Mouse (Mus musculus) hindbrain, embryonic 14.5 days (tissue): ENCODE data around the gene Comp. TPM values are rescaled to one million over a fixed set of nuclear protein-coding genes. Genes with fewer than 3 reads are reported as not detected.
A peak's percentile ranks its signal among the peaks of the same experiment; 100 is the strongest.

ENCODE experiments used
- ATAC-seq: fragments of 200-750 bp; cut with Nextera tagmentation; 2 replicates; pipeline ENCODE4 v1.8.0; 2017; ENCODE audit warnings: moderate number of reproducible peaks, mild to moderate bottlenecking, moderate TSS enrichment, moderate library complexity; ENCODE audit not compliant: low FRiP score
- DNase-seq: peaks from one replicate; pipeline ENCODE4 v3.0.0-alpha.2; 2015; ENCODE audit warnings: low spot score
- H3K27ac ChIP-seq: fragments of 300-500 bp; sonication (generic); 2 replicates; pipeline ENCODE4 v1.5.1; 2014; ENCODE audit warnings: mild to moderate bottlenecking, moderate library complexity
- H3K27me3 ChIP-seq: fragments of 300-500 bp; sonication (generic); 2 replicates; pipeline ENCODE4 v1.6.1; 2014; ENCODE audit warnings: mild to moderate bottlenecking, low read length, mixed read lengths; ENCODE audit not compliant: control insufficient read depth, insufficient read depth
- H3K36me3 ChIP-seq: fragments of 300-500 bp; sonication (generic); replicated peaks from 2 replicates; pipeline ENCODE4 v1.6.1; 2014; ENCODE audit not compliant: control insufficient read depth, insufficient read depth
- H3K4me1 ChIP-seq: fragments of 300-500 bp; sonication (generic); replicated peaks from 2 replicates; pipeline ENCODE4 v1.6.1; 2014; ENCODE audit warnings: antibody characterized with exemption, low read length, mixed read lengths; ENCODE audit not compliant: control insufficient read depth, insufficient read depth
- H3K4me2 ChIP-seq: fragments of 300-500 bp; sonication (generic); replicated peaks from 2 replicates; pipeline ENCODE4 v1.6.1; 2014; ENCODE audit warnings: mild to moderate bottlenecking, moderate library complexity
- H3K4me3 ChIP-seq: fragments of 300-500 bp; sonication (generic); replicated peaks from 2 replicates; pipeline ENCODE4 v1.5.1; 2014; ENCODE audit warnings: mild to moderate bottlenecking, low read length
- H3K9ac ChIP-seq: fragments of 300-500 bp; sonication (generic); 2 replicates; pipeline ENCODE4 v1.6.1; 2014
- H3K9me3 ChIP-seq: fragments of 300-500 bp; sonication (generic); 2 replicates; pipeline ENCODE4 v1.6.1; 2016; ENCODE audit warnings: low read length; ENCODE audit not compliant: control insufficient read depth
- WGBS: fragments of 180-500 bp; shearing (Covaris S2); extraction: QIAGEN DNeasy Blood & Tissue Kit; methylation state at CpG from one replicate; pipeline ENCODE4 v1.1.7; 2014; 5-methylcytosine and 5-hydroxymethylcytosine counted together
- polyA plus RNA-seq: library from polyadenylated mRNA; unstranded; fragments of >200 nt; fragmentation: Nextera tagmentation; extraction: Ambion mirVana; gene quantifications from 2 replicates; pipeline ENCODE4 v1.2.1, GENCODE M21; 2014

Comp gene
- polyA plus RNA-seq, 1 experiment from 2014 or later: 0.27 TPM

GRCm38 (mm10) chr8:70332070-70332877, 41.1 kb upstream of the Comp start:
- DNase-seq (peak; percentile 81), ATAC-seq (peak; percentile 76)
- H3K27ac ChIP-seq: no peak overlapping the region
- peaks cover 14% of the 10 kb centered on the region; the same call in 1 of the 2 replicates for H3K4me1 ChIP-seq
- peaks cover 96% of the 10 kb centered on the region for H3K36me3 ChIP-seq
- WGBS: 24% methylated on average over 40 of the region's 41 CpGs
- H3K4me3 ChIP-seq: no peak overlapping the region
- no peaks in the 10 kb centered on the region for H3K9me3 ChIP-seq
- no peak overlapping the region for H3K9ac ChIP-seq
- H3K4me2 ChIP-seq: no peak overlapping the region
- H3K27me3 ChIP-seq: no peaks in the 10 kb centered on the region

- no peak for DNase-seq
These were observed 40.5 kb upstream of the Comp start for GRCm38 (mm10) chr8:70332878-70333202.

GRCm38 (mm10) chr8:70338931-70339330, 34.4 kb upstream of the Comp start:
- peaks cover 98% of the 10 kb centered on the region for H3K36me3 ChIP-seq
- no peaks in the 10 kb centered on the region for H3K4me1 ChIP-seq
- WGBS: 90% methylated on average over 7 of the region's 7 CpGs
- H3K9me3 ChIP-seq: no peaks in the 10 kb centered on the region
- H3K27ac ChIP-seq: no peak overlapping the region
- ATAC-seq: no peak
- H3K4me2 ChIP-seq: no peak overlapping the region
- DNase-seq: no peak
- no peak overlapping the region for H3K4me3 ChIP-seq
- H3K27me3 ChIP-seq: no peaks in the 10 kb centered on the region
- H3K9ac ChIP-seq: no peak overlapping the region

More at GRCm38 (mm10) chr8:70332878-70333202, 40.5 kb upstream of the Comp start:
- Histone ChIP-seq H3K36me3 (peaks cover 96% of the 10 kb centered on the region), H3K4me2 (no peak overlapping the region), H3K9me3 (no peaks in the 10 kb centered on the region), H3K4me3 (no peak overlapping the region), H3K27me3 (no peaks in the 10 kb centered on the region), H3K27ac (no peak overlapping the region), H3K4me1 (peaks cover 14% of the 10 kb centered on the region; the same call in 1 of the 2 replicates), H3K9ac (no peak overlapping the region)
- ATAC-seq: 0 out of 2 replicates have a peak, but pooled peaks have one; percentile 1
- WGBS: 87% methylated on average over 6 of the region's 6 CpGs

DNA sequence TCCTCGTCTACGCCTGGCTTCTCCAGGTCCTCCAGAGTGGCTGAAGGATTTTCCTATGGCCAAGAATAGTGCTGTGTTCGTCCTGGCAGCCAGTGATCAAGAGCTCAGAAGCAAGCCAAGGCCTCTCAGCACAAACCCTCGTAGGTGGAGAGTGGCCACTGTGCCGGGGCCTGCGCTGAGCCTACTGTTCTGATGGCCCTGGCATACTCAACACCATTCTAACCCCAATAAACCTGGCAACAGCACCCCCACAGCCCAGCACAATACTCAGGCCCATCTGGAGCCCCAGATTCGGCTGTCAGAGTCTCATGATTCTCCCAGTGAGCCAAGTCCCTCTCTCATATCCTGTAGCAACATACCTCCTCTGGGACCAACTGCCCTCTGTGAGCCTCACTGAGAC, 32.7 kb upstream of the Comp start:
- ATAC-seq (no peak), DNase-seq (no peak)
- Histone ChIP-seq H3K9ac (no peak overlapping the region), H3K4me2 (no peak overlapping the region), H3K27ac (no peak overlapping the region), H3K27me3 (no peaks in the 10 kb centered on the region), H3K4me3 (no peak overlapping the region), H3K36me3 (peaks cover 81% of the 10 kb centered on the region), H3K4me1 (no peaks in the 10 kb centered on the region), H3K9me3 (no peaks in the 10 kb centered on the region)
- WGBS: 93% methylated on average over 7 of the region's 7 CpGs

- ATAC-seq: no peak
- no peak overlapping the region for H3K4me3 ChIP-seq
- 93% methylated on average over 14 of the region's 14 CpGs for WGBS
- H3K36me3 ChIP-seq: peaks cover 67% of the 10 kb centered on the region
- no peaks in the 10 kb centered on the region for H3K4me1 ChIP-seq
- no peak overlapping the region for H3K4me2 ChIP-seq
- no peak overlapping the region for H3K27ac ChIP-seq
- H3K9ac ChIP-seq: no peak overlapping the region
- no peaks in the 10 kb centered on the region for H3K27me3 ChIP-seq
- DNase-seq: no peak
- no peaks in the 10 kb centered on the region for H3K9me3 ChIP-seq
These were observed 31.4 kb upstream of the Comp start for GRCm38 (mm10) chr8:70342007-70342406.

DNA sequence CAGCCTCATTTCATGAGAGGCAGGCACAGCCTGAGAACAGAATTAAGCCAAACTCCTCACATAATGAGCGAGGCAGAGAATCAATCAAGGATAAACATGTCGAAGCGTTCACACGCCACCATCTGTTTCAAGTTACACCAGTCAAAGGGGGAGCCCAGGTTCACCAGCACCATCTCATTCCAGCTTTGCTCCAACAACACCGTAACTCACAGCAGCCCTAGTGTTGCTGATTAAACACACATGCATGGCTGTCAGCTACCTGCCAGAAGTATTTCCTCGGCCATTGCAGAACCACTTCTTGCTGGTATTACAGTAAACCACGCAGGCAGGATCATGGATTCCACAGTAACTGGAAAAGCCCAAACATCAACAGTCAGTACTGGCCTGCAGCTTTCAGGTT, 30.3 kb upstream of the Comp start:
- WGBS: 82% methylated on average over 7 of the region's 7 CpGs
- no peak overlapping the region for H3K4me2 ChIP-seq
- H3K9ac ChIP-seq: no peak overlapping the region
- H3K27ac ChIP-seq: no peak overlapping the region
- H3K36me3 ChIP-seq: peaks cover 56% of the 10 kb centered on the region
- ATAC-seq (no peak), DNase-seq (no peak)
- H3K27me3 ChIP-seq: no peaks in the 10 kb centered on the region
- no peaks in the 10 kb centered on the region; the same call in 1 of the 2 replicates for H3K4me1 ChIP-seq
- no peak overlapping the region for H3K4me3 ChIP-seq
- H3K9me3 ChIP-seq: no peaks in the 10 kb centered on the region

DNA sequence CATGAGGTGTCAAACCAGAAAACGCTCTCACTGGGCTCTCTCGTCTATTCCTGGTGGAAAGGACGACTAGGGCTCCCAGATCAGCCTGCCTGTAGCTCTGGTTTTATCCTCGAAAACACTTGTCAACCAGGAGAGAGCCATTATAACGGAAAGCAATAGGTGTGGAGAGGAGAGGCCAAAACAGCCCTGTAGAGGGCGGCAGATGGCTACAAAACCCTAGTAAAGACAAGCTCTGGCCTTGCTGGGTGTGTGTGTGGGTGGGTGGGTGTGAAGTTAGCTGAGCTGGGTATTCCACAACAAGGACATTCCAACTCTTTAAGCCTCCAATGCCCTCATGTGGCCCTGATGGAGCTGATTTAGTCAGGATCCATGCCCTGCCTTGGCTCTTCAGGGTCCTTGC, 29.7 kb upstream of the Comp start:
- no peak overlapping the region for H3K4me2 ChIP-seq
- no peak overlapping the region for H3K27ac ChIP-seq
- DNase-seq (peak; percentile 64), ATAC-seq (peak; percentile 55; the same call in 1 of the 2 replicates)
- H3K9ac ChIP-seq: no peak overlapping the region
- no peaks in the 10 kb centered on the region; the same call in 1 of the 2 replicates for H3K4me1 ChIP-seq
- H3K36me3 ChIP-seq: peaks cover 51% of the 10 kb centered on the region
- no peaks in the 10 kb centered on the region for H3K9me3 ChIP-seq
- WGBS: 62% methylated on average over 6 of the region's 6 CpGs
- H3K4me3 ChIP-seq: no peak overlapping the region
- H3K27me3 ChIP-seq: no peaks in the 10 kb centered on the region

DNA sequence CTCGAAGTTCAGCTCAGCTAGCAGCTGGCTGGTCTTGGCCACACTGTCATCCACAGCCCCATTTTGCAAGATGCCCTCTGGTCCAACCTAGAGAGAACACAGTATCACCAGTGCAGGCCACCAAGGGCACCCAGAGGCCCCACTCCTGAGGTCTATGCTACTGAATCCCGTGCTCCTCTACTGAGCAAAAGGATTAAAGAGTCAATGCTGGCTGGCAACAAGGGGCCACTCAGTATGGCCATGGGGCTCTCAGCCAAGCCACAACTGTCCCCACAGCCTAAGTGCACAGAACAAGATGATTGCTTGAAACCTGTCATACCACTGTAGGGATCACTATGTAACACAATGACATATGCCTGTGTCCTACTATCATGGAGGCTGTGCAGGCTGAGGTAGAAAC, 29.1 kb upstream of the Comp start:
- Histone ChIP-seq H3K36me3 (peaks cover 51% of the 10 kb centered on the region), H3K27ac (no peak overlapping the region), H3K9me3 (no peaks in the 10 kb centered on the region), H3K9ac (no peak overlapping the region; the same call in 1 of the 2 replicates), H3K4me2 (no peak overlapping the region), H3K4me3 (no peak overlapping the region), H3K27me3 (no peaks in the 10 kb centered on the region), H3K4me1 (no peaks in the 10 kb centered on the region; the same call in 1 of the 2 replicates)
- 79% methylated on average over 2 of the region's 2 CpGs for WGBS
- no peak for DNase-seq
- ATAC-seq: no peak

DNA sequence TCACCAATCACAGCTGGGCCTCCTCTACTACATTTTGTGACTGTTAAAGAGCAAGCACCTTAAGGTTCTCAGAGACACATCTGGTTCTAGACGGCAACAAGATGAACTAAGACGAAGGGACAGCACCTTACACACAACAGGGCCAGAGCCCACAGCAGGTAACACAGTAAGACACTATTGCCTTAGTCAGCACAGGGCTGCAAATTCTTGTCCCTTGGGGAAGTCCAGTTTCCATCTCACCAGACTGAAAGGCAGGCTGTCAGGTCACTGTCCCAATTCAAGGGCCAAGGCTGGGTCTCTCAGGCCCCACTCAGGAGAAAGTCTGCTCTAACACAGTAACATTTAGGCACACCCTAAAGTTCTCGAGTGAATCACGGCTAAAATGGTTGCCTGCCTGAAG, 25.9 kb upstream of the Comp start:
- no peak overlapping the region for H3K27ac ChIP-seq
- no peak overlapping the region for H3K9ac ChIP-seq
- H3K27me3 ChIP-seq: no peaks in the 10 kb centered on the region
- 89% methylated on average over 4 of the region's 4 CpGs for WGBS
- ATAC-seq (no peak), DNase-seq (no peak)
- H3K4me3 ChIP-seq: no peak overlapping the region
- H3K36me3 ChIP-seq: peaks cover 23% of the 10 kb centered on the region
- H3K4me1 ChIP-seq: peaks cover 22% of the 10 kb centered on the region
- no peaks in the 10 kb centered on the region for H3K9me3 ChIP-seq
- H3K4me2 ChIP-seq: no peak overlapping the region
